Mouse (Mus musculus): ENCODE measurements around the gene Adgrl1.

Gene Adgrl1

GRCm38 (mm10) chr8:83901566-83902485, 1.9 kb downstream of the Adgrl1 start:
- peak; percentile 37 for DNase-seq (ENCODE audit: low read depth, low spot score)

- peak; percentile 77 for DNase-seq (ENCODE audit: low read depth, low spot score)
Observed at GRCm38 (mm10) chr8:83902961-83903666, 3.2 kb downstream of the Adgrl1 start.

- no peak for DNase-seq (ENCODE audit: low read depth, low spot score)
Observed at GRCm38 (mm10) chr8:83908583-83908982, 8.7 kb downstream of the Adgrl1 start.

- DNase-seq (ENCODE audit: low read depth, low spot score): no peak
Observed at GRCm38 (mm10) chr8:83909311-83909710, 9.4 kb downstream of the Adgrl1 start.

- no peak for DNase-seq (ENCODE audit: low read depth, low spot score)
Observed at GRCm38 (mm10) chr8:83911809-83912731, 12.2 kb downstream of the Adgrl1 start.

- DNase-seq (ENCODE audit: low read depth, low spot score): no peak
Observed at GRCm38 (mm10) chr8:83914232-83914631, 14.3 kb downstream of the Adgrl1 start.

- DNase-seq (ENCODE audit: low read depth, low spot score): no peak
Observed at GRCm38 (mm10) chr8:83914860-83915259, 15.0 kb downstream of the Adgrl1 start.

- DNase-seq (ENCODE audit: low read depth, low spot score): no peak
Observed at GRCm38 (mm10) chr8:83916015-83916414, 16.1 kb downstream of the Adgrl1 start.

- no peak for DNase-seq (ENCODE audit: low read depth, low spot score)
Observed at GRCm38 (mm10) chr8:83917566-83917965, 17.7 kb downstream of the Adgrl1 start.

- peak; percentile 87 for DNase-seq (ENCODE audit: low read depth, low spot score)
Observed at GRCm38 (mm10) chr8:83921558-83921957, 21.7 kb downstream of the Adgrl1 start.

GRCm38 (mm10) chr8:83922727-83923126, 22.8 kb downstream of the Adgrl1 start:
- no peak for DNase-seq (ENCODE audit: low read depth, low spot score)

GRCm38 (mm10) chr8:83924585-83924984, 24.7 kb downstream of the Adgrl1 start:
- DNase-seq (ENCODE audit: low read depth, low spot score): no peak

GRCm38 (mm10) chr8:83926266-83926665, 26.4 kb downstream of the Adgrl1 start:
- no peak for DNase-seq (ENCODE audit: low read depth, low spot score)

- no peak for DNase-seq (ENCODE audit: low read depth, low spot score)
Observed at GRCm38 (mm10) chr8:83934222-83934621, 34.3 kb downstream of the Adgrl1 start.

GRCm38 (mm10) chr8:83934994-83935393, 35.1 kb downstream of the Adgrl1 start:
- DNase-seq (ENCODE audit: low read depth, low spot score): no peak

GRCm38 (mm10) chr8:83935435-83935834, 35.5 kb downstream of the Adgrl1 start:
- DNase-seq (ENCODE audit: low read depth, low spot score): no peak

- DNase-seq (ENCODE audit: low read depth, low spot score): no peak
Observed at GRCm38 (mm10) chr8:83937645-83938044, 37.7 kb downstream of the Adgrl1 start.

- DNase-seq (ENCODE audit: low read depth, low spot score): no peak
Observed at GRCm38 (mm10) chr8:83938330-83938729, 38.4 kb downstream of the Adgrl1 start.

- DNase-seq (ENCODE audit: low read depth, low spot score): no peak
Observed at GRCm38 (mm10) chr8:83941066-83941677, 41.3 kb downstream of the Adgrl1 start.

GRCm38 (mm10) chr8:83942446-83942845, 42.5 kb downstream of the Adgrl1 start:
- DNase-seq (ENCODE audit: low read depth, low spot score): no peak

- DNase-seq (ENCODE audit: low read depth, low spot score): no peak
Observed at GRCm38 (mm10) chr8:83945540-83945939, 45.6 kb downstream of the Adgrl1 start.

Measured in mesoderm, embryonic 11.5 days (tissue).